Mouse (Mus musculus): ENCODE data around the gene Spp1.

GRCm38 (mm10) chr5:104434835-104435301, at the start of gene Spp1:
- TF ChIP-seq GATA1 (IDR thresholded peaks at IDR 0.05; ENCODE audit: low read length): no peak
- TF ChIP-seq TAL1 (IDR thresholded peaks at IDR 0.05; ENCODE audit: low read length): no peak
